Mouse (Mus musculus) testis, adult 2 months (tissue): Measurements from ENCODE around the gene Antxr2. TPM values are rescaled to one million over a fixed set of nuclear protein-coding genes. Genes with fewer than 3 reads are reported as not detected.

ENCODE experiments used
- H3K27ac ChIP-seq: fragments of 200-500 bp; 2 replicates; pipeline ENCODE4 v1.5.1; 2012; ENCODE audit warnings: low read depth, low read length; ENCODE audit not compliant: control insufficient read depth, insufficient read depth
- H3K27me3 ChIP-seq: fragments of 200-500 bp; 2 replicates; pipeline ENCODE4 v1.6.1; 2012; ENCODE audit warnings: mild to moderate bottlenecking, low read length, moderate library complexity; ENCODE audit not compliant: control insufficient read depth, insufficient read depth
- H3K36me3 ChIP-seq: fragments of 200-500 bp; 2 replicates; pipeline ENCODE4 v1.6.1; 2012; ENCODE audit warnings: mild to moderate bottlenecking, low read length; ENCODE audit not compliant: control insufficient read depth, insufficient read depth
- H3K4me1 ChIP-seq: fragments of 200-500 bp; 2 replicates; pipeline ENCODE4 v1.6.1; 2012; ENCODE audit warnings: low read length; ENCODE audit not compliant: control insufficient read depth, insufficient read depth
- H3K4me3 ChIP-seq: fragments of 200-500 bp; 2 replicates; pipeline ENCODE4 v1.5.1; 2012; ENCODE audit warnings: low read depth, mild to moderate bottlenecking, low read length, moderate library complexity, mixed read lengths; ENCODE audit not compliant: control insufficient read depth
- CTCF ChIP-seq: fragments of 200-500 bp; IDR thresholded peaks from 2 replicates; pipeline ENCODE4 v1.5.1; 2012; ENCODE audit warnings: low read depth, mild to moderate bottlenecking, inconsistent platforms, low read length, moderate library complexity; ENCODE audit not compliant: control insufficient read depth, insufficient read depth, insufficient replicate concordance
- POLR2A ChIP-seq: fragments of 200-500 bp; IDR thresholded peaks from 2 replicates; pipeline ENCODE4 v1.6.1; 2012; ENCODE audit warnings: low read depth, mild to moderate bottlenecking, inconsistent platforms, low read length, moderate library complexity; ENCODE audit not compliant: control insufficient read depth
- polyA plus RNA-seq: library from polyadenylated mRNA; depleted of rRNA; stranded (reverse); fragments of >200 nt; gene quantifications from 2 replicates; pipeline ENCODE4 v1.2.3, GENCODE M21; 2012

The Antxr2 gene
- polyA plus RNA-seq, 1 experiment, result 2.7 TPM

- Histone ChIP-seq H3K27ac (no peak overlapping the region), H3K36me3 (no peaks in the 10 kb centered on the region), H3K27me3 (no peaks in the 10 kb centered on the region), H3K4me3 (no peak overlapping the region), H3K4me1 (no peaks in the 10 kb centered on the region)
- no peak for TF ChIP-seq POLR2A
- no peak for TF ChIP-seq CTCF
These were observed 173.7 kb downstream of the Antxr2 start for GRCm38 (mm10) chr5:97857101-97857500.

- Histone ChIP-seq H3K27me3 (no peaks in the 10 kb centered on the region), H3K36me3 (no peaks in the 10 kb centered on the region), H3K4me1 (no peaks in the 10 kb centered on the region), H3K4me3 (no peak overlapping the region), H3K27ac (no peak overlapping the region)
- no peak for TF ChIP-seq POLR2A
- no peak for TF ChIP-seq CTCF
These were observed 178.7 kb downstream of the Antxr2 start for GRCm38 (mm10) chr5:97851981-97852748.

DNA sequence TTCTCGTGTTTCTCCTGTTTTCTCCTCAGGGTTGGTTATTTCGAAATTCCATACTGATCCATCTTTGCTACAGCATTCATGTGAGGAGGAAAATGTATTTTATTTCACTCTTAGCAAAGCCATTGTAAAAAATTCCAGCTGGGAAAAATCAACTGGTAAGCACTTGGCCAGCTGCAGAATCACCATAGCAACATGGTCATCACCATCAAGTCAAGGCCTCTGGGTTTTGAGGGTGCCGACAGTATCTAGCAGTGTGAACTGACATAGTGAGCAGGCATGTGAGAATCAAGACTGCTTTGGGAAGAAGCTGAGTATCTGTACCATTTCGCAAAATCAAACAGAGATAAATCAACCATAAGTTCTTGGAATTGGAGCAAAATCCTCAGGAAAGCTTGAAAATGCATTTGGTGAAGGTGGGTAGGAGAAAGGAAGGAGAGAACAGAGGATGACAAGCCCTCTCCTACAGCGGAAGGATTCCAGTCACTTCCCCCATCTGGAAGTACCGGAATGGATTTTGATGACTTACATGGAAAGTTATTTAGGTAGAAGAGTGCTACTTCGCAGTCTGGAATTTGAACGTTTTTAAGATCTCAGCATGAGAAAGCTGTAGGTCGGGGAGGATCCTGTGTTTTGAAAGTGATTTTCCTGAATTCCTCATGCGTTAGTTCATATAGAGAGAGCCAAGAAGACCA, 183.5 kb downstream of the Antxr2 start:
- Histone ChIP-seq H3K27ac (no peak overlapping the region), H3K4me1 (no peaks in the 10 kb centered on the region), H3K4me3 (no peak overlapping the region), H3K36me3 (no peaks in the 10 kb centered on the region), H3K27me3 (no peaks in the 10 kb centered on the region)
- TF ChIP-seq CTCF, result no peak
- TF ChIP-seq POLR2A, result no peak

DNA sequence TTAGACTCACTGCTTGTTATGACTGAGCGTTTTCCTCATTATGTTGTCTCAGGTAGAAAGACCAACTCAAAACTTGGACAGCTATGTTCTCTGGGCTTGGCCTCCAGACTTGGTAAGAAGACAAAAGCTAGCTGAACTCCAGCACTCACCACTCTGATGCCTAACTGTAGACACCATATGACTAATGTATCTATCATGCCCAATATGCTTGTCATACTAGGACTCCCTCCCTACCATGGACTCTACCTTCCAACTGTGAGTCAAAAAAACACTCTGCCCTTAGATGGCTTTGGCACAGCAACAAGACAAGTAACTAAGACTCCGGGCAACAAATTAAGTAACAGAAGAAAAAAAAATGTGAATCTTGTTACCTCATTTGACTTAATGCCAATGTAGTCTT, 184.3 kb downstream of the Antxr2 start:
- Histone ChIP-seq H3K27ac (no peak overlapping the region), H3K4me1 (no peaks in the 10 kb centered on the region), H3K27me3 (no peaks in the 10 kb centered on the region), H3K36me3 (no peaks in the 10 kb centered on the region), H3K4me3 (no peak overlapping the region)
- no peak for TF ChIP-seq CTCF
- no peak for TF ChIP-seq POLR2A

DNA sequence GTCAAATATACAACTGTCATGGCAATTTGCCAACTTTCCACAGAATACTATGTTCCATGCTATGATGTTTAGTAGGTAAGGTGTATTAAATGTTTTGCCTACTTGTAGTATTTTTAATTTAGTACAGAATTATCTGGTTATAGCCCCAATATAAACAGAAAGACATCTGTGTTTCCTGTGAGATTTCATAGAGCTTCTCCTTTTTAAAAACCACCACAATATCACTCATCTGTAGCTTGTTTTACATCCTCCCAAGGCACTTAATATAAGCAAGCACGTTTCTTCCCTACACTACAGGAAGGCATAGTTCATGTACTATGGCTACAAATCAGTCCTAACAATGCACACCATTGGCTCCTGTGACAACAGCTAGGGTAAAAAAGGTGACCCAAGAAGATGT, 188.8 kb downstream of the Antxr2 start:
- no peaks in the 10 kb centered on the region for H3K36me3 ChIP-seq
- H3K27ac ChIP-seq, result no peak overlapping the region
- TF ChIP-seq CTCF, result no peak
- H3K27me3 ChIP-seq, result no peaks in the 10 kb centered on the region
- H3K4me3 ChIP-seq, result no peak overlapping the region
- no peaks in the 10 kb centered on the region for H3K4me1 ChIP-seq

DNA sequence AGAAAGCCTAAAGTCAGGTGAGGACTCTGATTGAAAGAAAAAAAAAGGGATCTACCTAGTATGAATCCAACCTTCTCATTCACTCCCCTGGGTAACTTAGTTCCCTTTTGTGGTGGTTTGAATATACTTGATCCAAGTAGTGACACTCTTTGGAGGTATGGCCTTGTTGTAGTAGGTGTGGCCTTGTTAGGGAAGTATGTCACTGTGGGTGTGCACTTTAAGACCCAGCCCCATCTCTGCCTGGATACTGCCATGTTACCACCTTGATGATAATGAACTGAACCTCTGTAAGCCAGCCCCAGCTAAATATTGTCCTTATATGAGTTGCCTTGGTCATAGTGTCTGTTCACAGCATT, 190.9 kb downstream of the Antxr2 start:
- Histone ChIP-seq H3K4me3 (no peak overlapping the region), H3K27ac (no peak overlapping the region), H3K4me1 (no peaks in the 10 kb centered on the region), H3K27me3 (no peaks in the 10 kb centered on the region), H3K36me3 (no peaks in the 10 kb centered on the region)
- TF ChIP-seq POLR2A (no peak), CTCF (no peak)

GRCm38 (mm10) chr5:97839271-97839923, 191.4 kb downstream of the Antxr2 start:
- Histone ChIP-seq H3K36me3 (no peaks in the 10 kb centered on the region), H3K27me3 (no peaks in the 10 kb centered on the region), H3K27ac (no peak overlapping the region), H3K4me3 (no peak overlapping the region), H3K4me1 (no peaks in the 10 kb centered on the region)
- TF ChIP-seq CTCF (no peak), POLR2A (no peak)
